Mouse (Mus musculus) splenic B cell, adult 2 months (primary cell): ENCODE measurements around the gene Cyp2d11.
"Not testable (repeated sequence)": the region's sequence is repeated elsewhere in the genome, so short reads cannot be mapped to it uniquely, and the experiment has no call there.

Source experiments
- DNase-seq: peaks from one replicate; pipeline ENCODE4 v3.0.0-alpha.2; 2011; ENCODE audit warnings: low read depth, low spot score
- H3K27me3 ChIP-seq: 2 replicates; pipeline ENCODE4 v1.6.1; 2012; ENCODE audit warnings: mild to moderate bottlenecking, low read length, moderate library complexity, mixed read lengths; ENCODE audit not compliant: control insufficient read depth, poor library complexity, insufficient read depth, severe bottlenecking
- H3K36me3 ChIP-seq: 2 replicates; pipeline ENCODE4 v1.6.1; 2012; ENCODE audit warnings: mild to moderate bottlenecking, low read length, moderate library complexity, mixed read lengths; ENCODE audit not compliant: control insufficient read depth, poor library complexity, insufficient read depth, severe bottlenecking

Cyp2d11 gene

DNA sequence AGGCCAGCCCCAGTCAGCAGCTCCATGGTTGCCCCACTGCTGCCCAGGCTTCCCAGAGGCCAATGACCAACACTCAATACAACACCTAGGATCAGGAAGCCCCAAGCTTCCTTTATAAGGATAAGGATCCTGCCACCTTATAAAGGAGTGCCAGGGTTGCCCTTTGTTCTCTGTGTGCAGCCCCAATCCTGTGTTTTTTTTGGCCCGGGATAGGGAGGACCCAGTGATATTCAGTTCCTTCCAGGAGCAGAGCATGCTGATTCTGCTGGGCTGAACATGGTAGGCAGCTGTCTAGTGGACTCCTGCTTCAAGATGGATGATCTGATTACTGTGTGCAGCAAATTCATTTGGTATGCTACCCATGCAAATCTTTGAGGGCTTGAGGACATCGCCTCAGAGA is at the start of gene Cyp2d11:
TSS of gene Cyp2d11 (minus strand) at position 101 of the 400 bp plus-strand sequence.
- H3K27me3 ChIP-seq, H3K36me3 ChIP-seq, DNase-seq: not testable (repeated sequence)

- no peak for DNase-seq
- Histone ChIP-seq H3K36me3 (no peaks in the 10 kb centered on the region), H3K27me3 (no peaks in the 10 kb centered on the region)
These were observed 44.3 kb upstream of the Cyp2d11 start for GRCm38 (mm10) chr15:82437975-82438617.

DNA sequence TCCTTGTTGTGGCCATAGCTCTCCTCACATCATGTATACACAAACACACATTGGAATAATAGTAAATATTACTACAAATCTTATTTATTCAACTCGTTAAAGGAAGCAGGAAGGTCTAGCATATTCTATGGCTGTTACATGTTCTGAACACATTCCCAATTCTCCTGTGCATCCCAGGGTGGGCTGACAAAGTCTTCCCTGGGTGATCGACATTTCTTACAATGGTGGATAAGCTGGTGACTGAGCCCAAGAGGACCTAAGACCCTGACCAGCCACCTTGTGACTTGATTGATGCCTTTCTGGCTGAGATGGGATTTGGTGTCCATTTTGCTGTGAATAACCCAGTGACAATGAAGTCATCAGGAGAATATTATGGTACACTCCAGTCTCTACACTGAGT is 41.8 kb upstream of the Cyp2d11 start:
- no peak for DNase-seq
- H3K36me3 ChIP-seq, result no peaks in the 10 kb centered on the region
- H3K27me3 ChIP-seq, result no peaks in the 10 kb centered on the region

- no peak for DNase-seq
These were observed 41.2 kb upstream of the Cyp2d11 start for GRCm38 (mm10) chr15:82435011-82435410.

DNA sequence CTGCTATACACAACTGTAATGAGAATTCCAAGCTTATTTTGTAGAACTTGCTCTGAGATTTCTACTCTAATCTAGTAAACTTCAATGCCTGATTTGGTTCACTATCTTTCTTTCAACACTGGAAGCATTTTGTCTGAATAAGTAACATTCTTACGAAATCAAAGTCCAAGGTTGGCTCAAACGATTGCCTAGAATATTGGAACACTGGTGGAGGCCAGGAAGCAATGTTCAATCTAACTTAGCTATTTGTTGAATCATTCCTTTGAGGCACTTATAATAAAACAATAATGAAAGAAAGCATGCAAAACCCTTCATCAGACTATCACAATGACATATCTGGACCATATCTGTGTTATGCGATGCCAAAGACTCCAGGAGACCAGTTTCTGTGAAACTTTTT is 40.7 kb upstream of the Cyp2d11 start:
- H3K36me3 ChIP-seq, result no peaks in the 10 kb centered on the region
- no peak for DNase-seq
- no peaks in the 10 kb centered on the region for H3K27me3 ChIP-seq

More at GRCm38 (mm10) chr15:82435011-82435410, 41.2 kb upstream of the Cyp2d11 start:
- no peaks in the 10 kb centered on the region for H3K27me3 ChIP-seq
- no peaks in the 10 kb centered on the region for H3K36me3 ChIP-seq

- H3K36me3 ChIP-seq, result no peaks in the 10 kb centered on the region
- no peak for DNase-seq
- H3K27me3 ChIP-seq, result no peaks in the 10 kb centered on the region
These were observed 39.8 kb upstream of the Cyp2d11 start for GRCm38 (mm10) chr15:82433621-82434020.

GRCm38 (mm10) chr15:82433137-82433536 is 39.3 kb upstream of the Cyp2d11 start, which contains the start of gene Cyp2d9:
TSS of gene Cyp2d9 (plus strand) at chr15:82433437.
- no peak for DNase-seq
- H3K27me3 ChIP-seq, result no peaks in the 10 kb centered on the region
- no peaks in the 10 kb centered on the region for H3K36me3 ChIP-seq

GRCm38 (mm10) chr15:82423471-82423870 is 29.6 kb upstream of the Cyp2d11 start:
- Histone ChIP-seq H3K36me3 (no peaks in the 10 kb centered on the region), H3K27me3 (no peaks in the 10 kb centered on the region; the same call in 1 of the 2 replicates)
- no peak for DNase-seq

- DNase-seq, result no peak
- H3K27me3 ChIP-seq, result no peaks in the 10 kb centered on the region; the same call in 1 of the 2 replicates
- no peaks in the 10 kb centered on the region for H3K36me3 ChIP-seq
These were observed 29.1 kb upstream of the Cyp2d11 start for GRCm38 (mm10) chr15:82422935-82423334.

GRCm38 (mm10) chr15:82418616-82419015 is 24.8 kb upstream of the Cyp2d11 start:
- H3K27me3 ChIP-seq, result no peaks in the 10 kb centered on the region; the same call in 1 of the 2 replicates
- H3K36me3 ChIP-seq, result no peaks in the 10 kb centered on the region
- DNase-seq, result no peak

DNA sequence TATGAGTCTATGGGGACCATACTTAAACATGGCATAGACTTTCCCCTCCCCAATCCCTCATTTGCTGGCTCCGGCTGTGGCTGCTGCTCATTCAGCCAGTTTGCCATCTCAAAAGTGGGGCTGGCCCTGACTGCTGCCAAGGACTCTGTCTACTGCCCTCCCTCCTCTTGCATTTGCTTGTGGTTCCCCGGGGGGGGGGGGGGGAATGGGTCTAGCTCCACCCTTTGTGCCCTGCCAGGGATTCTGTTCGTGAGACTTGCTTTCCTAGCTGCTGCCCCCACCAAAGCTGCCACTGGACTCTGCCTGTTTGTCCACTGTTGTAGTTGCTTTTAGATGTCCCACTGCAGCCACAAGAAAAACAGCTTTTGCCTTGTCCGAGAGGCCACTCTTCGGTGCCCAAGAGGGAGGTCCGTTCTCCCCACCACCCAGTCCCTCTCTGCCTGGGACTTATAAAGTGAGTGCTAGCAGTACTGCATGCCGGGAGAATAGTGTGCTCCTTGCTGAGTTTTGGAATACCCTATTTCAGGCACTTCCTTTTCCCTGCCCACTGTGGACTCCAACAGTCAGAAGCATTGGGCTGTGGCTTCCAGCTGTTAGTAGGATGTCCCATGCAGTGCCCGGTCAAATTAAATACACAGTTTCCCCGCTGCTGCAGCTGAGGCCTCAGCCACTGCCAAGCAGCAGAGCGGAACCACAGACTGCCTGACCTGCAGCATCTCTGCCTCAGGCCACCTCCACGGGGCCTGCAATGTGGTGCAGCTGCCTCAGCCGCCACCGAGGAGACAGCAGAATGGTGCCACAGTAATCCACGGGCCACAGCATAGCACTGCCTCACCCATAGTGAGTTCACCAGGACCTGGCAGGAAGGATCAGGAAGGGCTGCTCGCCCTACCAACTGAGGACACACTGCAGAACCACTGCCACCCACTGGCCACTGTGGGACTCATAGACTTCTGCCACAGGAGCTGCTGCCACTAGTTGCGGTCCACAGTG is 23.3 kb upstream of the Cyp2d11 start:
- H3K36me3 ChIP-seq, result no peaks in the 10 kb centered on the region
- H3K27me3 ChIP-seq, result no peaks in the 10 kb centered on the region; the same call in 1 of the 2 replicates
- DNase-seq, result peak; percentile 78

DNA sequence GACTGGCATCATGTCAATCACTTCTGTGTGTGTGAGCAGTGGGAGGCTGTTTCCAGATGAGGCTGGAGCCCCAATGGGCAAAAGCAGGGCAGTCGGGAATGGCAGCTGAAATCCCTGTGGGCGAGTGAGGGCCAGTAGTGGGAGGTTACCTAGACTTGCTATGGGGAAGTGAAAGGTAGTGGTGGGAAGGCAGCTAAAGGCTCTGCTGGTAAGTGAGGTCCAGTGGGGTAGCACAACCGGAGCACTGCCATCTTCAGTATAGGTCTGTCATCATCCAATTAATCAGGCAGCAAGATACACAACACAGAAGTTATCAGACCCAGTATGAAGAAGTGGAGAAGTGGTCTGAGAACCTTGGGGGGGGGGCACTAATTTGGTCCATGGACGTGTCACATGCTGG is 13.7 kb upstream of the Cyp2d11 start:
- H3K27me3 ChIP-seq, result no peaks in the 10 kb centered on the region
- no peaks in the 10 kb centered on the region for H3K36me3 ChIP-seq
- DNase-seq, result no peak

GRCm38 (mm10) chr15:82406981-82407380 is 13.2 kb upstream of the Cyp2d11 start, which contains the start of gene Cyp2d10:
TSS of gene Cyp2d10 (minus strand) at chr15:82407195.
- no peaks in the 10 kb centered on the region for H3K36me3 ChIP-seq
- no peak for DNase-seq

GRCm38 (mm10) chr15:82404163-82404562 is 10.3 kb upstream of the Cyp2d11 start:
- Histone ChIP-seq H3K36me3 (no peaks in the 10 kb centered on the region), H3K27me3 (no peaks in the 10 kb centered on the region)
- no peak for DNase-seq

More at GRCm38 (mm10) chr15:82406981-82407380, 13.2 kb upstream of the Cyp2d11 start, which contains the start of gene Cyp2d10:
- H3K27me3 ChIP-seq, result no peaks in the 10 kb centered on the region

DNA sequence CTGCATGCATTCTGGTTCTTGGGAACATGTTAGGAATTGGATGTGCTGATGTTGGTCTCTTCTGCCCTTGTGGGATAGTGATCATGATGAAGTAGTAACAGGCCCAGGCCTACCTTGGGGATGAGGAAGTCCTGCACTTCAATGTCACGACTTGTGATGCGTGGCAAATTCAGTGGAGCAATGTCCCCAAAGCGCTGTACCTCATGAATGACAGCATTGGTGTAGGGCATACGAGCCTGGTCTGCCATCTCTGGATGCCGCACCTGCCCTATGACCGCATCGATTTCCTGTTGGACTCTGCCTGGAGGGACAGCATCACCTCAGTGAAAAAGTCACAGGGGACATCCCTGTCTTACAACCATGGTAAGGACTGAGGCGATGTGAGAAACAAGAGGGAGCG is 9.8 kb upstream of the Cyp2d11 start:
- Histone ChIP-seq H3K27me3 (no peaks in the 10 kb centered on the region), H3K36me3 (no peaks in the 10 kb centered on the region)
- DNase-seq, result no peak
